Mouse (Mus musculus) spleen, adult 2 months (tissue): ENCODE data around the gene Ociad2.

Experiments
- CTCF ChIP-seq: fragments of 200-500 bp; IDR thresholded peaks from 2 replicates; pipeline ENCODE4 v1.5.1; 2011; ENCODE audit warnings: mild to moderate bottlenecking, inconsistent platforms; ENCODE audit not compliant: insufficient read depth, insufficient read length, insufficient replicate concordance; ENCODE audit errors: extremely low read depth
- POLR2A ChIP-seq: fragments of 200-500 bp; IDR thresholded peaks from 2 replicates; pipeline ENCODE4 v1.6.1; 2011; ENCODE audit warnings: low read depth, low read length, inconsistent platforms

GRCm38 (mm10) chr5:73286603-73287002, 54.2 kb downstream of the Ociad2 start:
- TF ChIP-seq CTCF (no peak), POLR2A (no peak)
